Mouse (Mus musculus) CH12.LX (cell line): ENCODE results near the gene Kank1.

Experiments used
- CHD2 ChIP-seq: IDR thresholded peaks from 2 replicates; pipeline ENCODE4 v1.6.1; 2011; ENCODE audit warnings: low read length, improper control_type of control experiment
- CTCF ChIP-seq, 2 experiments: IDR thresholded peaks in 1 of 2; conservative IDR thresholded peaks in 1 of 2; 2 replicates each; pipeline ENCODE4 v1.5.1; 2011 to 2012; ENCODE audit warnings: low read depth in 2 of 2, low read length in 2 of 2, improper control_type of control experiment in 1 of 2, inconsistent platforms in 1 of 2, mild to moderate bottlenecking in 1 of 2, moderate library complexity in 1 of 2
- MEF2A ChIP-seq: IDR thresholded peaks from 2 replicates; pipeline ENCODE4 v1.6.1; 2014; ENCODE audit warnings: low read depth, mild to moderate bottlenecking, inconsistent platforms, low read length, improper control_type of control experiment, borderline replicate concordance
- UBTF ChIP-seq: IDR thresholded peaks from 2 replicates; pipeline ENCODE4 v1.6.1; 2012; ENCODE audit warnings: low read depth, mild to moderate bottlenecking, inconsistent platforms, low read length, improper control_type of control experiment, moderate library complexity

DNA sequence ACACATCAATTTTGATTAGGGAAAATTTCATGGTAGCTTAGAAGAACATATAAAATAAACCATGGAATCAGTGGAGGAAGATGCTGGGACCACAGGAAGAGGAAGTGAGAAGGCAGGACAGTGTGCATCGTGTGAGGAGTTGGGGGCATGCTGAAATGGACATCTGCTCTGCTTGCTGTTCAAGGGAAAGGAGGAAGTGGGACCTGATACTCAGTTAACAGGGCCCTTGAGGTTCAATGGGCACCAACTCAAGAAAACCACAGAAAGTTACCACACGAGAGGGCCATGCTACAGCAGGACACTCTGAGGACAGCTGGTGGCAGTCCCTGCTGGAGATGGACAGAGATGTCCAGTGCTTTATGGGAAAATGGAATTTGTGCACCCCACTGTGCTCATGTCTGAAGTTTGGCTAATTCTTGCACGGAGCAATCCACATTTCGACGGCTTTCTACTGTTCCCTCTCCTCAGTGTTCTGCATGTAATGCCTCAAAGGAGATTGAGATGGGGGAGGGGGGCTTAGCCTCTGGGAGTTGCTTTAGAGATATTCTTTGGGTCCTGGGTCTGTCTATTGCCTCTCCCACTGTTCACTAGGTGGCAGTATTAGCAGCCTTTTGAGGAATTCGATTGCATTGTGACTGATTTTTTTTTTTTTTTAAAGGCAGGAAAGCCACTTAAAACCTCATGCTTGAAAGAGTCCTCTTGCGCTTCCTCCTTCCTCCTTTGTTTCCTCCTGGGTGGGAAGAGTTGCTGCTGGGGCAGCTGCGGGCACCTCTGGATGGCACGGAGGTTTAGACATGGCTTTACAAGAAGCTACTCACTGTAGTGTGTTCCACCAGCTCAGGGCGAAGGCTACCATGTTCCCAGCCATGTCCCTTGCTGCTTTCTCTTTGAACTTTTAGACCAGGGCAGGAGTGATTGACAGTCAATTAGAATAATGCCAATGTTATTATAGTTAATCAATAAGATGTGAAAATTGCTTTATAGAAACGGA lies 104.2 kb downstream of the Kank1 start:
- TF ChIP-seq CTCF (conservative IDR thresholded peaks at IDR 0.05 in 1 of 2, IDR thresholded peaks at IDR 0.05 in 1 of 2; ENCODE audit: low read depth in 2 of 2, low read length in 2 of 2) (peak; percentile 52 to 77), MEF2A (peak; percentile 69), CHD2 (peak; percentile 76), UBTF (no peak)
